Mouse (Mus musculus): ENCODE measurements around the gene Mad1l1. TPM values are rescaled to one million over a fixed set of nuclear protein-coding genes. Genes with fewer than 3 reads are reported as not detected.

The Mad1l1 gene
- total and polyA plus RNA-seq, 3 experiments, result 40.5 to 65.2 TPM; not detected in 1

- H3K9ac ChIP-seq (ENCODE audit: control insufficient read depth, low read depth, low read length, poor library complexity, severe bottlenecking), result peak within 1 kb of the TSS; percentile 92
- H3K9me3 ChIP-seq (replicated peaks; ENCODE audit: insufficient read depth, low read length), result no peaks in the 10 kb centered on the region
- H3K36me3 ChIP-seq (ENCODE audit: control insufficient read depth in 1 of 2, insufficient read depth in 2 of 2, low read length in 2 of 2), result peaks cover 0 to 4% of the 10 kb centered on the region in 2 experiments; a peak in 2 of 4 replicates
- no peaks in the 10 kb centered on the region for H3K27me3 ChIP-seq (ENCODE audit: control insufficient read depth in 1 of 2, insufficient read depth in 2 of 2, low read length in 2 of 2)
- peak within 1 kb of the TSS; percentile 86 for H3K27ac ChIP-seq (ENCODE audit: control insufficient read depth, low read depth, low read length)
- H3K4me3 ChIP-seq (ENCODE audit: control insufficient read depth in 1 of 2, insufficient read depth in 1 of 2, low read depth in 2 of 2, low read length in 2 of 2), result peak within 1 kb of the TSS; percentile 82 to 95
- peak; percentile 89 for DNase-seq (ENCODE audit: low read depth, low spot score)
- peaks cover 0 to 3% of the 10 kb centered on the region in 2 experiments; a peak in 1 of 4 replicates for H3K4me1 ChIP-seq (ENCODE audit: control insufficient read depth in 1 of 2, insufficient read depth in 2 of 2, low read length in 2 of 2)
- peaks cover 6% of the 10 kb centered on the region; the same call in 1 of the 2 replicates for H3K79me2 ChIP-seq (ENCODE audit: control insufficient read depth, insufficient read depth, low read length, poor library complexity)
- TF ChIP-seq ZKSCAN1 (IDR thresholded peaks at IDR 0.05; ENCODE audit: low read depth, low read length) (no peak), NELFE (IDR thresholded peaks at IDR 0.05; ENCODE audit: low read depth, low read length) (peak; percentile 93), HCFC1 (IDR thresholded peaks at IDR 0.05; ENCODE audit: low read depth, low read length) (peak; percentile 78), MAX (IDR thresholded peaks at IDR 0.05; ENCODE audit: low read length) (peak; percentile 81), GABPA (IDR thresholded peaks at IDR 0.05; ENCODE audit: low read depth, low read length) (no peak), RCOR1 (IDR thresholded peaks at IDR 0.05; ENCODE audit: low read depth, low read length) (no peak; the same call in 1 of the 2 replicates), MYB (IDR thresholded peaks at IDR 0.05; ENCODE audit: low read depth, low read length) (no peak), UBTF (IDR thresholded peaks at IDR 0.05; ENCODE audit: borderline replicate concordance, insufficient read depth, low read depth, low read length) (no peak), MAFK (IDR thresholded peaks at IDR 0.05; ENCODE audit: borderline replicate concordance, low read depth, low read length) (no peak), RAD21 (IDR thresholded peaks at IDR 0.05; ENCODE audit: low read depth, low read length) (peak; percentile 30), TCF12 (IDR thresholded peaks at IDR 0.05; ENCODE audit: low read depth, low read length) (0 out of 2 replicates have a peak, but pooled peaks have one; percentile 28), MEF2A (IDR thresholded peaks at IDR 0.05; ENCODE audit: extremely low read depth, insufficient replicate concordance, low read depth, low read length, poor library complexity, severe bottlenecking) (no peak), CTCF (IDR thresholded peaks at IDR 0.05 in 2 of 3, conservative IDR thresholded peaks at IDR 0.05 in 1 of 3; ENCODE audit: control insufficient read depth in 1 of 3, insufficient read depth in 1 of 3, low read depth in 2 of 3, low read length in 3 of 3, poor library complexity in 1 of 3, severe bottlenecking in 1 of 3) (peak; percentile 86 to 98 (median 87)), MXI1 (IDR thresholded peaks at IDR 0.05; ENCODE audit: low read depth, low read length) (peak; percentile 83), SMC3 (IDR thresholded peaks at IDR 0.05; ENCODE audit: low read depth, low read length) (peak; percentile 45), SIN3A (IDR thresholded peaks at IDR 0.05; ENCODE audit: low read length) (no peak; the same call in 1 of the 2 replicates), USF2 (IDR thresholded peaks at IDR 0.05; ENCODE audit: borderline replicate concordance in 1 of 2, insufficient read depth in 1 of 2, low read depth in 1 of 2, low read length in 2 of 2) (no peak), TAL1 (IDR thresholded peaks at IDR 0.05; ENCODE audit: low read length) (no peak), BHLHE40 (IDR thresholded peaks at IDR 0.05; ENCODE audit: borderline replicate concordance, low read depth, low read length) (no peak), GATA1 (IDR thresholded peaks at IDR 0.05; ENCODE audit: low read depth, low read length) (no peak), ZMIZ1 (IDR thresholded peaks at IDR 0.05; ENCODE audit: low read depth, low read length) (peak; percentile 81), TBP (IDR thresholded peaks at IDR 0.05; ENCODE audit: low read depth, low read length) (peak; percentile 61), ZNF384 (IDR thresholded peaks at IDR 0.05; ENCODE audit: low read depth, low read length) (peak; percentile 71), ZC3H11A (IDR thresholded peaks at IDR 0.05; ENCODE audit: low read depth, low read length) (no peak), POLR2AphosphoS5 (IDR thresholded peaks at IDR 0.05; ENCODE audit: borderline replicate concordance, low read depth, low read length) (no peak), ELF1 (IDR thresholded peaks at IDR 0.05; ENCODE audit: low read depth, low read length) (no peak), POLR2AphosphoS2 (IDR thresholded peaks at IDR 0.05; ENCODE audit: low read length) (peak; percentile 88), CHD1 (IDR thresholded peaks at IDR 0.05; ENCODE audit: low read depth, low read length) (peak; percentile 63; the same call in 1 of the 2 replicates), KAT2A (conservative IDR thresholded peaks at IDR 0.05; ENCODE audit: low read depth, low read length) (no peak; the same call in 1 of the 2 replicates), E2F4 (IDR thresholded peaks at IDR 0.05; ENCODE audit: borderline replicate concordance, low read depth, low read length) (peak; percentile 18; the same call in 1 of the 2 replicates), NRF1 (IDR thresholded peaks at IDR 0.05; ENCODE audit: insufficient read depth, low read depth, low read length, poor library complexity, severe bottlenecking) (no peak), USF1 (IDR thresholded peaks at IDR 0.05; ENCODE audit: low read depth, low read length) (no peak), MYC (IDR thresholded peaks at IDR 0.05; ENCODE audit: low read depth, low read length) (peak; percentile 92), ETS1 (IDR thresholded peaks at IDR 0.05; ENCODE audit: low read depth, low read length) (no peak)
Measured at GRCm38 (mm10) chr5:140331615-140332512, 10.5 kb upstream of the Mad1l1 start, which contains the start of gene Mrm2. Gene Mrm2 (minus strand): TSS chr5:140331898.

Data from MEL (cell line).